Mouse (Mus musculus): ENCODE measurements around the gene E330014E10Rik. TPM values are rescaled to one million over a fixed set of nuclear protein-coding genes. Genes with fewer than 3 reads are reported as not detected.
"Not testable (repeated sequence)": the region's sequence is repeated elsewhere in the genome, so short reads cannot be mapped to it uniquely, and the experiment has no call there.

E330014E10Rik gene
- not detected in 2 replicates for polyA plus RNA-seq (2014; fragmentation: Nextera tagmentation; extraction: Ambion mirVana)

- H3K9me3 ChIP-seq (ENCODE audit: control insufficient read depth, low read length); H3K4me3 ChIP-seq (ENCODE audit: low read depth, low read length); ATAC-seq (ENCODE audit: low FRiP score); H3K36me3 ChIP-seq (ENCODE audit: control insufficient read depth, insufficient read depth, low read length); H3K27ac ChIP-seq (ENCODE audit: low read depth, low read length); H3K4me1 ChIP-seq (ENCODE audit: control insufficient read depth, insufficient read depth, low read length); H3K4me2 ChIP-seq; DNase-seq (ENCODE audit: low spot score, missing footprints); H3K27me3 ChIP-seq (ENCODE audit: control insufficient read depth, insufficient read depth, low read length); H3K9ac ChIP-seq (ENCODE audit: low read length): not testable (repeated sequence)
- WGBS, result no CpG with 5 or more reads among the region's 2 CpGs
Measured at GRCm38 (mm10) chr5:95775690-95776089, at the start of gene E330014E10Rik. TSS of gene E330014E10Rik (plus strand) at chr5:95775990.

- not testable (repeated sequence) for H3K36me3 ChIP-seq (ENCODE audit: control insufficient read depth, insufficient read depth, low read length); H3K9me3 ChIP-seq (ENCODE audit: control insufficient read depth, low read length); H3K4me1 ChIP-seq (ENCODE audit: control insufficient read depth, insufficient read depth, low read length); H3K27ac ChIP-seq (ENCODE audit: low read depth, low read length); H3K4me3 ChIP-seq (ENCODE audit: low read depth, low read length); H3K9ac ChIP-seq (ENCODE audit: low read length); H3K27me3 ChIP-seq (ENCODE audit: control insufficient read depth, insufficient read depth, low read length); H3K4me2 ChIP-seq; ATAC-seq (ENCODE audit: low FRiP score); DNase-seq (ENCODE audit: low spot score, missing footprints)
- no CpG with 5 or more reads among the region's 1 CpGs for WGBS
Measured at GRCm38 (mm10) chr5:95736073-95736472, 39.7 kb upstream of the E330014E10Rik start, which contains the start of gene Gm7978. TSS of gene Gm7978 (minus strand) at chr5:95736173.

- not testable (repeated sequence) for H3K4me2 ChIP-seq; H3K27me3 ChIP-seq (ENCODE audit: control insufficient read depth, insufficient read depth, low read length)
Measured at GRCm38 (mm10) chr5:95741714-95742113, 34.1 kb upstream of the E330014E10Rik start, which contains the start of gene Gm7982. TSS of gene Gm7982 (plus strand) at chr5:95742014.

GRCm38 (mm10) chr5:95810841-95811240 lies 35.1 kb downstream of the E330014E10Rik start:
- H3K4me2 ChIP-seq; H3K36me3 ChIP-seq (ENCODE audit: control insufficient read depth, insufficient read depth, low read length): not testable (repeated sequence)
- 69% methylated on average over 2 of the region's 2 CpGs for WGBS

More at GRCm38 (mm10) chr5:95741714-95742113, 34.1 kb upstream of the E330014E10Rik start, which contains the start of gene Gm7982:
- H3K9ac ChIP-seq (ENCODE audit: low read length); H3K4me1 ChIP-seq (ENCODE audit: control insufficient read depth, insufficient read depth, low read length); DNase-seq (ENCODE audit: low spot score, missing footprints); H3K9me3 ChIP-seq (ENCODE audit: control insufficient read depth, low read length); H3K36me3 ChIP-seq (ENCODE audit: control insufficient read depth, insufficient read depth, low read length); ATAC-seq (ENCODE audit: low FRiP score); H3K27ac ChIP-seq (ENCODE audit: low read depth, low read length); H3K4me3 ChIP-seq (ENCODE audit: low read depth, low read length): not testable (repeated sequence)
- no CpG with 5 or more reads among the region's 3 CpGs for WGBS

GRCm38 (mm10) chr5:95836580-95836979 lies 60.8 kb downstream of the E330014E10Rik start:
- 74% methylated on average over 4 of the region's 4 CpGs for WGBS
- H3K4me2 ChIP-seq, result no peak overlapping the region
- no peaks in the 10 kb centered on the region for H3K36me3 ChIP-seq (ENCODE audit: control insufficient read depth, insufficient read depth, low read length)
- H3K27me3 ChIP-seq (ENCODE audit: control insufficient read depth, insufficient read depth, low read length), result no peaks in the 10 kb centered on the region
- H3K9ac ChIP-seq (ENCODE audit: low read length), result no peak overlapping the region
- ATAC-seq (ENCODE audit: low FRiP score), result no peak
- no peak for DNase-seq (ENCODE audit: low spot score, missing footprints)
- H3K4me1 ChIP-seq (ENCODE audit: control insufficient read depth, insufficient read depth, low read length), result no peaks in the 10 kb centered on the region
- peaks cover 4% of the 10 kb centered on the region; the same call in 1 of the 2 replicates for H3K9me3 ChIP-seq (ENCODE audit: control insufficient read depth, low read length)
- no peak overlapping the region for H3K4me3 ChIP-seq (ENCODE audit: low read depth, low read length)
- H3K27ac ChIP-seq (ENCODE audit: low read depth, low read length), result no peak overlapping the region

More at GRCm38 (mm10) chr5:95810841-95811240, 35.1 kb downstream of the E330014E10Rik start:
- not testable (repeated sequence) for H3K9me3 ChIP-seq (ENCODE audit: control insufficient read depth, low read length); ATAC-seq (ENCODE audit: low FRiP score); H3K9ac ChIP-seq (ENCODE audit: low read length); DNase-seq (ENCODE audit: low spot score, missing footprints); H3K4me3 ChIP-seq (ENCODE audit: low read depth, low read length); H3K4me1 ChIP-seq (ENCODE audit: control insufficient read depth, insufficient read depth, low read length); H3K27me3 ChIP-seq (ENCODE audit: control insufficient read depth, insufficient read depth, low read length); H3K27ac ChIP-seq (ENCODE audit: low read depth, low read length)

- DNase-seq (ENCODE audit: low spot score, missing footprints) (no peak), ATAC-seq (ENCODE audit: low FRiP score) (no peak)
- WGBS, result 85% methylated on average over 3 of the region's 3 CpGs
- no peaks in the 10 kb centered on the region for H3K36me3 ChIP-seq (ENCODE audit: control insufficient read depth, insufficient read depth, low read length)
- no peak overlapping the region for H3K27ac ChIP-seq (ENCODE audit: low read depth, low read length)
- H3K9me3 ChIP-seq (ENCODE audit: control insufficient read depth, low read length), result 0 out of 2 replicates have a peak, but pooled peaks cover 3% of the 10 kb centered on the region
- no peak overlapping the region for H3K4me2 ChIP-seq
- H3K9ac ChIP-seq (ENCODE audit: low read length), result no peak overlapping the region
- H3K27me3 ChIP-seq (ENCODE audit: control insufficient read depth, insufficient read depth, low read length), result no peaks in the 10 kb centered on the region
- no peak overlapping the region for H3K4me3 ChIP-seq (ENCODE audit: low read depth, low read length)
- H3K4me1 ChIP-seq (ENCODE audit: control insufficient read depth, insufficient read depth, low read length), result no peaks in the 10 kb centered on the region
Measured at GRCm38 (mm10) chr5:95854030-95854429, 78.2 kb downstream of the E330014E10Rik start.

Other genes starting within 250 kb of the E330014E10Rik start
- not detected in 2 replicates for gene Gm7971, start 181.1 kb upstream of the E330014E10Rik start, polyA plus RNA-seq (2014; fragmentation: Nextera tagmentation; extraction: Ambion mirVana)
- not detected in 2 replicates for gene Gm7978, start 39.8 kb upstream of the E330014E10Rik start, polyA plus RNA-seq (2014; fragmentation: Nextera tagmentation; extraction: Ambion mirVana)
- gene Gm7982, start 34.0 kb upstream of the E330014E10Rik start, polyA plus RNA-seq (2014; fragmentation: Nextera tagmentation; extraction: Ambion mirVana), result not detected in 2 replicates
- gene Cxcl13, start 181.0 kb downstream of the E330014E10Rik start, polyA plus RNA-seq (2014; fragmentation: Nextera tagmentation; extraction: Ambion mirVana), result not detected in 2 replicates

Data from midbrain, embryonic 11.5 days (tissue).